Mouse (Mus musculus) intestine, embryonic 15.5 days (tissue): ENCODE measurements around the gene Rab4b. TPM values are rescaled to one million over a fixed set of nuclear protein-coding genes. Genes with fewer than 3 reads are reported as not detected.

Source experiments
- microRNA counts: library from miRNA; unstranded; fragments of <30 nt; microRNA quantifications from one replicate; lab custom pipeline; 2016
- polyA plus RNA-seq: library from polyadenylated mRNA; unstranded; fragments of >200 nt; fragmentation: Nextera tagmentation; extraction: Ambion mirVana; gene quantifications from 2 replicates; pipeline ENCODE4 v1.2.1, GENCODE M21; 2015

Gene Rab4b
- polyA plus RNA-seq, 1 experiment from 2014 or later = 65.4 TPM

MicroRNA genes within 50 kb of the gene (microRNA counts, 519-probe panel; counts per million panel counts)
- 97.1 counts per million, percentile 29 among the panel's probes with 10 or more counts for microRNA mmu-miR-1191 (lab: Ali Mortazavi, UCI)

Other genes starting within 250 kb of the Rab4b start
- gene Cyp2a22, start 239.5 kb downstream of the Rab4b start, polyA plus RNA-seq = not detected in 2 replicates
- not detected in 2 replicates for gene Cyp2a12, start 149.8 kb downstream of the Rab4b start, polyA plus RNA-seq
- gene Cyp2f2, start 59.0 kb downstream of the Rab4b start, polyA plus RNA-seq = 0.09 and 0.13 TPM in 2 replicates
- gene Cyp2t4, start 25.2 kb downstream of the Rab4b start, polyA plus RNA-seq = 0.09 and 0.16 TPM in 2 replicates
- 68.1 and 73.0 TPM in 2 replicates for gene Egln2, start 12.1 kb downstream of the Rab4b start, polyA plus RNA-seq
- gene Gm21983, start 2.2 kb upstream of the Rab4b start, polyA plus RNA-seq = not detected in 2 replicates
- gene Mia, start 2.3 kb upstream of the Rab4b start, polyA plus RNA-seq = 6.4 and 9.4 TPM in 2 replicates
- 3.0 and 3.2 TPM in 2 replicates for gene BC024978, start 16.9 kb upstream of the Rab4b start, polyA plus RNA-seq
- gene Snrpa, start 17.4 kb upstream of the Rab4b start, polyA plus RNA-seq = 223 and 249 TPM in 2 replicates
- 8.8 and 9.4 TPM in 2 replicates for gene Itpkc, start 49.8 kb upstream of the Rab4b start, polyA plus RNA-seq
- gene Coq8b, start 54.1 kb upstream of the Rab4b start, polyA plus RNA-seq = 21.3 and 21.4 TPM in 2 replicates
- 16.2 and 16.5 TPM in 2 replicates for gene Numbl, start 79.5 kb upstream of the Rab4b start, polyA plus RNA-seq
- 75.9 and 92.8 TPM in 2 replicates for gene Ltbp4, start 158.8 kb upstream of the Rab4b start, polyA plus RNA-seq
- 35.0 and 35.5 TPM in 2 replicates for gene Shkbp1, start 177.1 kb upstream of the Rab4b start, polyA plus RNA-seq
- 1.8 TPM in 1 of 2 replicates, not detected in the other for gene Gm20479, start 178.5 kb upstream of the Rab4b start, polyA plus RNA-seq